In genomic region chr4:81563574-81563973, GRCm38 (mm10) we compare ENCODE assay signal across 10 mouse cellular contexts.
DNase-seq lines count a peak whose midpoint lies in the region; ATAC-seq lines count a peak whose summit lies in the region.
"Had no signal": no experiment of that assay in that cellular context is flagged by ENCODE, and none has a peak within 500 bp of the region (broad histone marks: within the 10 kb centered on the region; RNA-seq: fewer than 3 reads in every experiment).

No protein-coding gene starts in this region.

- DNase-seq in heart, adult 9 months (ENCODE audit: low spot score in 2 of 2): no peak
- peak; percentile 83 for DNase-seq in brain, adult 2 months (ENCODE audit: low read depth, low spot score)
- DNase-seq in forebrain, embryonic 14.5 days (ENCODE audit: low spot score): no peak
- no peak for DNase-seq in adrenal gland, adult 2 months
- DNase-seq in thymus, postnatal 36 days: no peak
- DNase-seq: cerebellum, adult 11 months had no signal

- no peak overlapping the region for H3K4me3 ChIP-seq in heart, embryonic 14.5 days (ENCODE audit: control insufficient read depth in 1 of 2, insufficient read depth in 1 of 2, low read depth in 1 of 2, low read length in 2 of 2)
- H3K4me3 ChIP-seq in forebrain, embryonic 14.5 days (ENCODE audit: low read depth, low read length): no peak overlapping the region
- no peak overlapping the region for H3K4me3 ChIP-seq in limb, embryonic 15.5 days

- H3K36me3 ChIP-seq in heart, embryonic 14.5 days (ENCODE audit: control insufficient read depth, insufficient read depth, low read length): no peaks in the 10 kb centered on the region
- no peaks in the 10 kb centered on the region for H3K36me3 ChIP-seq in forebrain, embryonic 14.5 days (ENCODE audit: control insufficient read depth, insufficient read depth, low read length)
- H3K36me3 ChIP-seq in limb, embryonic 15.5 days: no peaks in the 10 kb centered on the region

- peak overlapping the region; percentile 38 for H3K9ac ChIP-seq in heart, embryonic 14.5 days (ENCODE audit: low read length)
- H3K9ac ChIP-seq in forebrain, embryonic 14.5 days (ENCODE audit: low read length): no peak overlapping the region
- H3K9ac ChIP-seq in limb, embryonic 15.5 days: no peak overlapping the region
- H3K9ac ChIP-seq: liver, embryonic 14.5 days had no signal

- no peaks in the 10 kb centered on the region for H3K9me3 ChIP-seq in heart, embryonic 14.5 days (ENCODE audit: control insufficient read depth, low read length)
- no peaks in the 10 kb centered on the region for H3K9me3 ChIP-seq in forebrain, embryonic 14.5 days (replicated peaks; ENCODE audit: control insufficient read depth, low read length)
- no peaks in the 10 kb centered on the region for H3K9me3 ChIP-seq in limb, embryonic 15.5 days

- WGBS in heart, embryonic 14.5 days: 13% methylated on average over 10 of the region's 10 CpGs
- 46% methylated on average over 10 of the region's 10 CpGs for WGBS in forebrain, embryonic 14.5 days
- 17% methylated on average over 10 of the region's 10 CpGs for WGBS in limb, embryonic 15.5 days

- peak overlapping the region; percentile 24 to 70 for H3K27ac ChIP-seq in heart, embryonic 14.5 days (replicated peaks in 1 of 2; ENCODE audit: control insufficient read depth in 1 of 2, insufficient read depth in 1 of 2, low read depth in 2 of 2, low read length in 2 of 2)
- 0 out of 2 replicates have a peak overlapping the region, but pooled peaks have one; percentile 35 for H3K27ac ChIP-seq in forebrain, embryonic 14.5 days (ENCODE audit: low read depth, low read length)
- peak overlapping the region; percentile 86 for H3K27ac ChIP-seq in limb, embryonic 15.5 days
- H3K27ac ChIP-seq: liver, embryonic 14.5 days had no signal

- H3K4me1 ChIP-seq in heart, embryonic 14.5 days (ENCODE audit: control insufficient read depth in 2 of 2, insufficient read depth in 2 of 2, low read length in 2 of 2): peaks cover 21 to 31% of the 10 kb centered on the region in 2 experiments
- peaks cover 37% of the 10 kb centered on the region for H3K4me1 ChIP-seq in forebrain, embryonic 14.5 days (ENCODE audit: control insufficient read depth, insufficient read depth, low read length)
- peaks cover 37% of the 10 kb centered on the region for H3K4me1 ChIP-seq in limb, embryonic 15.5 days

- peak overlapping the region; percentile 54 for H3K4me2 ChIP-seq in heart, embryonic 14.5 days (ENCODE audit: low read length)
- no peak overlapping the region for H3K4me2 ChIP-seq in forebrain, embryonic 14.5 days (ENCODE audit: low read length)
- H3K4me2 ChIP-seq in limb, embryonic 15.5 days: peak overlapping the region; percentile 22

- peak; percentile 61; the same call in 1 of the 2 replicates for ATAC-seq in heart, embryonic 14.5 days (ENCODE audit: insufficient number of reproducible peaks, insufficient read depth, low FRiP score, low read depth)
- no peak for ATAC-seq in forebrain, embryonic 14.5 days
- 0 out of 2 replicates have a peak, but pooled peaks have one; percentile 30 for ATAC-seq in limb, embryonic 15.5 days (ENCODE audit: insufficient number of reproducible peaks, low FRiP score, low TSS enrichment, low read depth)
- no peak for ATAC-seq in erythroblast, adult 5-6 weeks (replicated peaks; ENCODE audit: low FRiP score, poor library complexity, severe bottlenecking)

- no peaks in the 10 kb centered on the region for H3K27me3 ChIP-seq in heart, embryonic 14.5 days (ENCODE audit: control insufficient read depth, insufficient read depth, low read length)
- 0 out of 2 replicates have a peak, but pooled peaks cover 2% of the 10 kb centered on the region for H3K27me3 ChIP-seq in forebrain, embryonic 14.5 days (replicated peaks; ENCODE audit: control insufficient read depth, insufficient read depth, low read length)
- no peaks in the 10 kb centered on the region for H3K27me3 ChIP-seq in limb, embryonic 15.5 days

Comparison
In these comparisons a context has a peak if more than half of its experiments do, and no peak if none do; other contexts are left out.
1. ATAC-seq: peak in heart, embryonic 14.5 days (single experiment) and limb, embryonic 15.5 days (single experiment); none in forebrain, embryonic 14.5 days (single experiment) and erythroblast, adult 5-6 weeks (single experiment).
2. H3K27ac ChIP-seq: peak in every context shown above with its lines; median percentile 86 in limb, embryonic 15.5 days; 47 in heart, embryonic 14.5 days; 35 in forebrain, embryonic 14.5 days.